Mouse (Mus musculus): ENCODE measurements at regions not wholly inside any gene's neighbourhood (a gene's known extent, or its start where the extent isn't known, plus 50 kb on each side); places are given as distances from the start of the nearest gene placed in this dataset.
A peak's percentile ranks its signal among the peaks of the same experiment; 100 is the strongest.

DNA sequence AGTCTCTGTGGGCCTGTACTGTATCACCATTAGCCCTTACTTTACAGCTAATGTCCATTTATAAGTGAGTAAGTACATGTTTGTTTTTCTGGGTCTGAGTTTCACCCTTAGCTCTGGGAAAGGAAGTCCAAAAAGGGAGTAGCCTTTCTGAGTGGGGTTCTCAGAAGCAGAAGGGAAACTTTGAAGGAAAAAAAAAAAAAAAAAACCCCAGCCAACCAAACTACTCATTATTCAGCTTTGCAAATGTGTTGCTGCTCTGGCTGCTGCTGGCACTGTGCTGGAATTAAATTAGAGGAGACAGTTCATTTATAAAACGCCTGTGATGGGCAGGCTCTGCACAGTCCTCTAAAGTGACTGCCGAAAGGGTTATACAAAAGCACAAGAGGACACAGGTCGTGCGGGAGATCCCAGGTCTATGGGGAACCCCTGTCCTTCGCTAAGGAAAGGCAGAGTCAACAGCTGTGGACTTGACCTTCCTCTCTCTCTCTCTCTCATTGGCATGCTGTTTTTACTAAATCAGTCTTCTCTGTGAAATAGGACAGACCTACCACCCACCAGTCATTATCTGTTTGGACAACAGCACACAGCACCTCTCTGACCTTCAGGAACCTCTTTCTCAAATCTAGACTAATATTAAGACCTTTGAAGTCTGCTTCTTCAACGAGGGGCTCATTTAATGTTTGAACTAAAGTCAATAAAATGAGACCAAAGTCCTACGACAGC, 165.4 kb downstream of the Cd47 start:
- peak overlapping the region; percentile 63 for H3K27ac ChIP-seq (ENCODE audit: low read length)
- no peak overlapping the region for H3K4me2 ChIP-seq (ENCODE audit: low read depth, low read length)
- H3K36me3 ChIP-seq (ENCODE audit: control insufficient read depth, insufficient read depth, low read length) = no peaks in the 10 kb centered on the region
- H3K9ac ChIP-seq (ENCODE audit: low read length) = no peak overlapping the region; the same call in 1 of the 2 replicates
- peaks cover 27% of the 10 kb centered on the region for H3K4me1 ChIP-seq (ENCODE audit: control insufficient read depth, insufficient read depth, low read length)
- H3K4me3 ChIP-seq (replicated peaks; ENCODE audit: low read length) = no peak overlapping the region
- ATAC-seq (ENCODE audit: insufficient read depth, low FRiP score) = 0 out of 2 replicates have a peak, but pooled peaks have one; percentile 22
- no peaks in the 10 kb centered on the region for H3K9me3 ChIP-seq (replicated peaks; ENCODE audit: control insufficient read depth, low read length)
- H3K27me3 ChIP-seq (ENCODE audit: control insufficient read depth, insufficient read depth, low read length) = no peaks in the 10 kb centered on the region
- 37% methylated on average over 7 of the region's 7 CpGs for WGBS

DNA sequence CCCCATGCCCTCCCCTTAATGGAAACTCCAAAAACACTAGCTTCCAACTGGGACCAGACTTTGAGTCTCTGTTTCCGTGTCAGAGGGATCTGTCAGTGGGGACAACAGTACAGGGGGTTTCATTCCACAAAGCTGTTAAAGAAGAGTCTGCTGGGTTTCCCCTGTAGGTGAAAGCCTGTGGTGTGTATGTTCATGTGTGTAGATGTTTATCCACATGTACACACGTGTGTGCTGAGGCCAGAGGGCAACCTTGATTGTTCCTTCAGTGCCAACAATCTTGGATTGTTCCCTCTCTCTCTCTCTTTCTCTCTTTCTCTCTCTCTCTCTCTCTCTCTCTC, 165.9 kb downstream of the Cd47 start:
- Histone ChIP-seq H3K4me1 (ENCODE audit: control insufficient read depth, insufficient read depth, low read length) (peaks cover 30% of the 10 kb centered on the region), H3K4me3 (replicated peaks; ENCODE audit: low read length) (no peak overlapping the region), H3K27me3 (ENCODE audit: control insufficient read depth, insufficient read depth, low read length) (no peaks in the 10 kb centered on the region), H3K9ac (ENCODE audit: low read length) (no peak overlapping the region), H3K36me3 (ENCODE audit: control insufficient read depth, insufficient read depth, low read length) (no peaks in the 10 kb centered on the region), H3K9me3 (replicated peaks; ENCODE audit: control insufficient read depth, low read length) (no peaks in the 10 kb centered on the region), H3K27ac (ENCODE audit: low read length) (peak overlapping the region; percentile 63), H3K4me2 (ENCODE audit: low read depth, low read length) (no peak overlapping the region)
- no peak for ATAC-seq (ENCODE audit: insufficient read depth, low FRiP score)
- 45% methylated on average over 2 of the region's 2 CpGs for WGBS

DNA sequence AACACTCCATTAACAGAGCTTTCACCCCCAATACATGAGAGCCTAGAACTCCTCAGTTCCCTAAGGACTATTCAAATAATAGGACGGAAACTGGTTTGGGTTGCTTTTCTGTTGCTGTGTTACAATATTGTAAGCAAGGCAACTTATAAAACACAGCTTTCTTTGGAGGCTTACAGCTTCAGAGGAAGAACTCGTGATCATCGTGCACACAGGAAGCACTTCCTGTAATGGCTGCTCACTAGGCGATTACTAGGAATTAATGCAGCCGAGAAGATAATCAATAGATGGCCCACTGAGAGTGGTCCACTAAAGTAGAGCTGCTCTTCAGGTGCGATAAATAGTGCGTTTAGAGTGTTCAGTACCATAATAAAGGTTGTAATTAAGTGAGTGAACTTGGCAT, 166.8 kb downstream of the Cd47 start:
- ATAC-seq (ENCODE audit: insufficient read depth, low FRiP score) = no peak
- Histone ChIP-seq H3K36me3 (ENCODE audit: control insufficient read depth, insufficient read depth, low read length) (no peaks in the 10 kb centered on the region), H3K9ac (ENCODE audit: low read length) (no peak overlapping the region), H3K4me2 (ENCODE audit: low read depth, low read length) (no peak overlapping the region), H3K4me1 (ENCODE audit: control insufficient read depth, insufficient read depth, low read length) (peaks cover 30% of the 10 kb centered on the region), H3K9me3 (replicated peaks; ENCODE audit: control insufficient read depth, low read length) (no peaks in the 10 kb centered on the region), H3K27me3 (ENCODE audit: control insufficient read depth, insufficient read depth, low read length) (no peaks in the 10 kb centered on the region), H3K4me3 (replicated peaks; ENCODE audit: low read length) (no peak overlapping the region), H3K27ac (ENCODE audit: low read length) (no peak overlapping the region)
- WGBS = 87% methylated on average over 7 of the region's 7 CpGs

DNA sequence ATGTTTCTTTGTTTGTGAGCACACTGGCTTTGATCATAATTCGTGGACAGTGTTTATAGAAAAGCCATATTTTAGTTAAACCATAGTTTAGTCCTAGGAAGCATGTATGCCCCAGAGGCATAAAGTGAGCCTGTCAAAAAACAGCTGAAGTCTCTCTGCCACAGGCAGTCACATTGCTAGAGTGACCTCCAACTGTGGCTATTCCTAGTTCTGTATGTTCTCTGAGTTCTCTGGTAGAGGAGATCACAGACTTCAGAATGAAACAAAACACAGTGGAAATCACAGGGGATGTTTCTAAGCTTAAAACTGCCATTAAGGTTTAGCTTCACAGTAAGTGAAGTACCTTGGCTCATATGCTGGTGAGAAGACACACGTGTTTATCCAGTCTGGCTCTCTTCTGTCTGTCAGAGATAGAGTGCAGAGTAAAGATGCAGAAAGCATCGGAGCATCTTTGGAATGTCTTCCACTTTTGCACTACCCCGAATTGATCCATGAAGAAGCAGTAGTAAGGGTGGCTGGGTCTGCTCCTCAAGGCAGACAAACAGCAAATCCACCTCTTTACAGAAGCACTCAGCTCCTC, 168.0 kb downstream of the Cd47 start:
- Histone ChIP-seq H3K4me3 (replicated peaks; ENCODE audit: low read length) (no peak overlapping the region), H3K27me3 (ENCODE audit: control insufficient read depth, insufficient read depth, low read length) (no peaks in the 10 kb centered on the region), H3K36me3 (ENCODE audit: control insufficient read depth, insufficient read depth, low read length) (no peaks in the 10 kb centered on the region), H3K4me2 (ENCODE audit: low read depth, low read length) (no peak overlapping the region), H3K4me1 (ENCODE audit: control insufficient read depth, insufficient read depth, low read length) (peaks cover 30% of the 10 kb centered on the region), H3K9ac (ENCODE audit: low read length) (no peak overlapping the region), H3K9me3 (replicated peaks; ENCODE audit: control insufficient read depth, low read length) (no peaks in the 10 kb centered on the region), H3K27ac (ENCODE audit: low read length) (no peak overlapping the region)
- WGBS = 54% methylated on average over 4 of the region's 4 CpGs
- ATAC-seq (ENCODE audit: insufficient read depth, low FRiP score) = no peak

DNA sequence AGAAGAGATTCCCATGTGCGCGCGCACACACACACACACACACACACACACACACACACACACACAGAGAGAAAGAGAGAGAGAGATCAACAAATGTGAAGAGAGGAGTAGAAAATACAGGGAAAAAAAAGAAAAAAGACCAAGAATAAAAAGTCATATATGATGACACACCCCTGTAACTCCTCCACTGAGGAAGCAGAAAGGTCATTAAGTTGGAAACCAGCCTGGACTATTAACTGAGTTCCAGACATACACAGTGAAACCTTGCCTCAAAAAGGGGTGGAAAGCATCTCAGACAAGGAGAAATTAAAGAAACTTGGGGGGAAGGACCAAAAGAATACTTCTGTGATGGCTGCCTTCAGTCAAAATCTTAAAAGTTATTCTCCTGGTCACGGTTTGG, 168.7 kb downstream of the Cd47 start:
- H3K27ac ChIP-seq (ENCODE audit: low read length) = no peak overlapping the region
- no peaks in the 10 kb centered on the region for H3K36me3 ChIP-seq (ENCODE audit: control insufficient read depth, insufficient read depth, low read length)
- WGBS = 94% methylated on average over 4 of the region's 4 CpGs

DNA sequence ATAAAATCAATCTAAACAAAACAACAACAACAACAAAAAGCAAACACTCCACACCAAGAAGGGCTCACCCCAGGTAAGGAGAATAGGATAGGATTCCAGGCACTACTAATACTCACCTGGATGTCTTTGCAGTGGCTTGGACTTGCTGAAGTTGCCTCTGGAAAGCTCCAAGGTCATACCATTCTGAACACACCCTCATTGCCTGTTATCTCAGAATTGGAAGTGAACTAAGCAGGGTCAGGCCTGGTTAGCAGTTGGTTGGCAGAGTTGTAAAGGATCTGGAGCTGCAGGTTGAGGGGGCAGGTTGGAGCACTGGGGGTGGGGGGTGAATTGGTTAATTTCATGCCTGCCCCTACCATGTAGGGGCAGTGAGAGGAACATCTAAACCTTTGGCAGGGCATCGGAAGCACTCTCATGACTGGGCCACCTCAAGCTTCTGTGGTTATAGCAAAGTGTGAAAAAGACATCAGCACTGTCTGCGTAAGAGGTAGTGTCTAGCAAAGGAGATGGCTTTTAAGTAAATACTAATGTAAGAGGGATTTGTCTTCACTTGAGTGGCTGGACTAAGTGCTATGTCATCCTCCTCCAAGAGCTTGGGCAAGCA, 169.5 kb downstream of the Cd47 start:
- 94% methylated on average over 2 of the region's 2 CpGs for WGBS
- no peak for ATAC-seq (ENCODE audit: insufficient read depth, low FRiP score)
- Histone ChIP-seq H3K4me2 (ENCODE audit: low read depth, low read length) (no peak overlapping the region), H3K36me3 (ENCODE audit: control insufficient read depth, insufficient read depth, low read length) (no peaks in the 10 kb centered on the region), H3K9me3 (replicated peaks; ENCODE audit: control insufficient read depth, low read length) (no peaks in the 10 kb centered on the region), H3K27me3 (ENCODE audit: control insufficient read depth, insufficient read depth, low read length) (no peaks in the 10 kb centered on the region), H3K27ac (ENCODE audit: low read length) (no peak overlapping the region; the same call in 1 of the 2 replicates), H3K4me3 (replicated peaks; ENCODE audit: low read length) (no peak overlapping the region), H3K9ac (ENCODE audit: low read length) (no peak overlapping the region), H3K4me1 (ENCODE audit: control insufficient read depth, insufficient read depth, low read length) (peaks cover 23% of the 10 kb centered on the region)

More for the DNA sequence above, 168.7 kb downstream of the Cd47 start:
- Histone ChIP-seq H3K4me1 (ENCODE audit: control insufficient read depth, insufficient read depth, low read length) (peaks cover 30% of the 10 kb centered on the region), H3K4me3 (replicated peaks; ENCODE audit: low read length) (no peak overlapping the region), H3K9ac (ENCODE audit: low read length) (no peak overlapping the region), H3K4me2 (ENCODE audit: low read depth, low read length) (no peak overlapping the region), H3K9me3 (replicated peaks; ENCODE audit: control insufficient read depth, low read length) (no peaks in the 10 kb centered on the region), H3K27me3 (ENCODE audit: control insufficient read depth, insufficient read depth, low read length) (no peaks in the 10 kb centered on the region)
- ATAC-seq (ENCODE audit: insufficient read depth, low FRiP score) = no peak

DNA sequence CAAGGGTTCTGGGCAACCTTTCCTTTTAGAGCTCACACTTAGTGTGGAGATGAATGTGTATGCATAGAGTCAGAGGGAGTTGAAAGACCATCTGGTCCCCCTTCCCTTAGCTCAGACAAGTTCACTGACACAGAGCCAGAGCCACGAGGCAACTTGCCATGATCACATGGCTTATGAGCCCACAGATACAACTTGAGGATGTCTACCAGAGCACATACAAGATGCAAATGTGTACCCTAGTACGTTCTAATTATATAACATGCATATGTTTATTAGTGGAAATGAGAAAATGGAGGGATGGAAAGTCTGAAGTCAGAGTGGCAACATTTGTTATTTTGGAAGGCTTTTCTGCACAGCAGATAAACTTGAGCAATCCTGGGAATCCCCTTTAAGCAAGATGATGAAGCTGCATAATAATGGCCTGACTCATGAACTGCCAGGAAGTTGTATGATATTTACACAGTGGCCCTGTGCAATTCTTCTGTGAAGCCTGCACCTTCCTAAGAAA, 170.0 kb downstream of the Cd47 start:
- no peak overlapping the region for H3K4me2 ChIP-seq (ENCODE audit: low read depth, low read length)
- WGBS = 59% methylated on average over 2 of the region's 2 CpGs
- H3K27ac ChIP-seq (ENCODE audit: low read length) = no peak overlapping the region
- H3K27me3 ChIP-seq (ENCODE audit: control insufficient read depth, insufficient read depth, low read length) = no peaks in the 10 kb centered on the region
- no peak overlapping the region for H3K9ac ChIP-seq (ENCODE audit: low read length)
- no peaks in the 10 kb centered on the region for H3K36me3 ChIP-seq (ENCODE audit: control insufficient read depth, insufficient read depth, low read length)
- H3K4me1 ChIP-seq (ENCODE audit: control insufficient read depth, insufficient read depth, low read length) = peaks cover 18% of the 10 kb centered on the region
- H3K4me3 ChIP-seq (replicated peaks; ENCODE audit: low read length) = no peak overlapping the region
- ATAC-seq (ENCODE audit: insufficient read depth, low FRiP score) = peak; percentile 76; the same call in 1 of the 2 replicates
- H3K9me3 ChIP-seq (replicated peaks; ENCODE audit: control insufficient read depth, low read length) = no peaks in the 10 kb centered on the region

DNA sequence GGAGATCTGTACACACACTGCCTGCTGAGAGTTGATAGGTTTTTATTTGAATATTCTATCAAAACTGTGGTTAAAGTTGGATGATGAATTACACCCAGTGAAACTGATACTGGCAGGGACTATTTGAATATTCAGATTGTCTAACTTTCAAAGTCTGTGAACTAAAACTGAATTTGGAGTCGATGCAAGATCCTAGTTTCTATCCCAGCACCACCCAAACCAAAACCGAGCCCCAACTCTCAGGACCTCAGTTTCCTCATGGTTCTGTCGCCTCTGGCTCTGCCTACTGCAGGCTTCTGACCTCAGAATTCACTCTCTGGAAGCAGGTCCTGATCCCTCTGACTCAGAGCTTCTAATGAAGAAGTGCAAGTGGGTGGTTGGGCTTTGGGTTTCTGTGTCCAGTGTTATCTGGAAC, 170.8 kb downstream of the Cd47 start:
- no peak overlapping the region for H3K4me2 ChIP-seq (ENCODE audit: low read depth, low read length)
- WGBS = 86% methylated on average over 3 of the region's 3 CpGs
- no peaks in the 10 kb centered on the region for H3K9me3 ChIP-seq (replicated peaks; ENCODE audit: control insufficient read depth, low read length)
- no peak overlapping the region for H3K9ac ChIP-seq (ENCODE audit: low read length)
- no peak for ATAC-seq (ENCODE audit: insufficient read depth, low FRiP score)
- peaks cover 12% of the 10 kb centered on the region; the same call in 1 of the 2 replicates for H3K4me1 ChIP-seq (ENCODE audit: control insufficient read depth, insufficient read depth, low read length)
- H3K27me3 ChIP-seq (ENCODE audit: control insufficient read depth, insufficient read depth, low read length) = no peaks in the 10 kb centered on the region
- no peak overlapping the region for H3K4me3 ChIP-seq (replicated peaks; ENCODE audit: low read length)
- peak overlapping the region; percentile 73 for H3K27ac ChIP-seq (ENCODE audit: low read length)
- H3K36me3 ChIP-seq (ENCODE audit: control insufficient read depth, insufficient read depth, low read length) = no peaks in the 10 kb centered on the region

DNA sequence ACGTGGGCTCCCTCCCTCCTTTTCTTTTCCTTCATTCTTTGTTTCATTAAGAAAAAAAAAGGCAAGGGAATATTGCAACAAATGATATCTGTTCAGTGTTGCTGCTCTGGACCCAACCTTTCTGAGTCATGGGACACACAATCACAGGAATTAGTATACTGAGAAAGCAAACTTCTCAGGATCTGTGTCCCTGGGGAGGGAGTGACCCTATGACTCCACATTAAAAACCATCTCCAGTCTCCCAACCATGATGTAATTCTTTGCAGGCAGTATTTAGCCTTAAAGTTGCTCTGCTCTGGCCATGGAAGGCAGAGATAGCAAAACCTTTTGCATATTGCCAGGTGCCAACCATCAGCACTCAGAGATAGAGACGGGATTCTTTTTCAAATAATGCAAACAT, 176.9 kb downstream of the Cd47 start:
- ATAC-seq (ENCODE audit: insufficient read depth, low FRiP score) = no peak
- no peaks in the 10 kb centered on the region for H3K4me1 ChIP-seq (ENCODE audit: control insufficient read depth, insufficient read depth, low read length)
- H3K9ac ChIP-seq (ENCODE audit: low read length) = no peak overlapping the region
- no peaks in the 10 kb centered on the region for H3K9me3 ChIP-seq (replicated peaks; ENCODE audit: control insufficient read depth, low read length)
- 66% methylated on average over 2 of the region's 2 CpGs for WGBS
- H3K27me3 ChIP-seq (ENCODE audit: control insufficient read depth, insufficient read depth, low read length) = no peaks in the 10 kb centered on the region
- H3K36me3 ChIP-seq (ENCODE audit: control insufficient read depth, insufficient read depth, low read length) = no peaks in the 10 kb centered on the region
- H3K27ac ChIP-seq (ENCODE audit: low read length) = no peak overlapping the region
- no peak overlapping the region for H3K4me3 ChIP-seq (replicated peaks; ENCODE audit: low read length)
- H3K4me2 ChIP-seq (ENCODE audit: low read depth, low read length) = no peak overlapping the region

All from stomach, embryonic 16.5 days (tissue).